Mouse (Mus musculus) lung, postnatal 14 days (tissue): ENCODE measurements around the gene Tnni2.

Source experiments
- DNase-seq: peaks from one replicate; pipeline ENCODE4 v3.0.0; 2021

Tnni2 gene

DNA sequence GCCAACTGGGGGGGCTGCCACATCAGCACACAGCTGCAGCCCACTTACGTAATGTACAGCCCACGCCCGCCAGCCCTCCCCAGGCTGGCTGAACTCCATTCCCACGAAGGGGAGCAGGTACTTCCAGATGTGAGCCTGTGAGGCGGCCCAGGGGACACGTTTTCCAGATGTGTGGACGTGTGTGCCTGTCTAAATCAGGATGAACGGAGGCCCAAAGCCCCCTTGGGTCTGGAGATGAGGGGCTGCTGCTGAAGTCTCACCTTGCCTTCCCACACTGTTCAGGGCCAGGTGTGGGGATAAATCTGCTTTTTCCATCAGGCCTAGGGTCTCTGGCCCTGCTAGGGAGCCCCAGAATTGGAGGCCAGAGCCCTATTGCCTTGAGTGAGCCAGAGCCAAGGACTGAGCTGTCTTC is 45.1 kb downstream of the Tnni2 start:
- DNase-seq, result no peak

- DNase-seq, result peak; percentile 28
These were observed 45.8 kb downstream of the Tnni2 start for GRCm38 (mm10) chr7:142487341-142487859.

DNA sequence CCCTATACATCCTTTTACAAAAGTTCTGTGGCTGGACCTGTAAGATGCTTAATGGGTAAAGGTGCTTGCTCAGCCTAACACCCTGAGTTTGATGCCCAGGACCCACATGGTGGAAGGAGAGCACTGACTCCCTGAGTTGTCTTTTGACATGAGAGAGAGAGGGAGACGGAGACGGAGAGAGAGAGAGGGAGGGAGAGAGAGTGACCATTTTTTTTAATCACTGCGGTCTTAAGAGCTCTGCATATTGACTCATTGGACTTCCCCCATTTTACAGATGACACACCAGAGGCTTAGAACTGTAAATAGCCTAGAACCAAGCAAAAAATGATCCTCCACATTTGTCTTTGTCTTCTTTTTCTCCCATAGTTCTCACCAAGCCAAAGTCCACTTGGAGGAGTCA is 46.4 kb downstream of the Tnni2 start:
- DNase-seq, result no peak

GRCm38 (mm10) chr7:142493535-142493934 is 51.9 kb downstream of the Tnni2 start:
- no peak for DNase-seq
